Mouse (Mus musculus): ENCODE data around the gene Tac4. TPM values are rescaled to one million over a fixed set of nuclear protein-coding genes. Genes with fewer than 3 reads are reported as not detected.

The Tac4 gene
- not detected in 2 replicates for polyA plus RNA-seq (2014; fragmentation: Nextera tagmentation; extraction: Ambion mirVana)

DNA sequence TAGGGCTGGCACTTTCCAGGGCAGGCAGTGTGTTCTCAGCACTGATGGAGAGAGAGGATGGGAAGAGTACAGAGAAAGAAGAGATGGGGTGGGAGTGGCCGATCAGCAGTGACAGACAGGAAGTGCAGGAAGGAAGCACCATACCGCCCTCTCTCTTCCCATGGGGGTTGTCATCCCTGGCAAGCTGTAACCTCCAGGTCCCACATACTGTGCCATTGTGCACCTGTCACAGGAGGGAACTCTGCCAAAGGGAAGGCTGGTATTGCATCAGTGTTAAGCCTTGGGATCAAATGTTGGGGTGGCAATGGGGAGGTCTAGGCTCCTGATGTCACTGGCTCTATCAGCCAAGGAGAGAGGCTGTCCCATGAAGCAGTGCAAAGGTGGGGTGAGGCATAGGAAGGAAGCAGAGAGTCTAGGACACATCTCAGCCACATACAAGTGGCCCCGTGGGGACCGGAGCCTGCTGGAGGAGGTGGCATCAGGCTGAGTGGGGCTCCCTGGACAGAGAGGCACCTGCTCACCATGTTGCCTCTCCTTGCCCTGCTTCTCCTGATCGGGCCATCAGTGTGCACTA is at the start of gene Tac4:
Gene Tac4, plus strand, starts transcription at position 352 of the 574 bp plus-strand sequence.
- DNase-seq (no peak), ATAC-seq (ENCODE audit: low FRiP score, low TSS enrichment) (no peak)
- Histone ChIP-seq H3K4me1 (ENCODE audit: control insufficient read depth, insufficient read depth, low read length) (peaks cover 22% of the 10 kb centered on the region), H3K27ac (replicated peaks; ENCODE audit: low read depth, low read length) (no peak within 1 kb of the TSS), H3K9me3 (ENCODE audit: control insufficient read depth, low read length) (no peaks in the 10 kb centered on the region), H3K27me3 (ENCODE audit: control insufficient read depth, insufficient read depth, low read length) (peaks cover 6% of the 10 kb centered on the region; the same call in 1 of the 2 replicates), H3K4me2 (ENCODE audit: low read length) (no peak within 1 kb of the TSS), H3K4me3 (replicated peaks; ENCODE audit: low read depth, low read length) (no peak within 1 kb of the TSS), H3K36me3 (ENCODE audit: control insufficient read depth, insufficient read depth, low read length) (no peaks in the 10 kb centered on the region), H3K9ac (replicated peaks; ENCODE audit: low read length) (no peak within 1 kb of the TSS)
- WGBS, result 76% methylated on average over 5 of the region's 5 CpGs

DNA sequence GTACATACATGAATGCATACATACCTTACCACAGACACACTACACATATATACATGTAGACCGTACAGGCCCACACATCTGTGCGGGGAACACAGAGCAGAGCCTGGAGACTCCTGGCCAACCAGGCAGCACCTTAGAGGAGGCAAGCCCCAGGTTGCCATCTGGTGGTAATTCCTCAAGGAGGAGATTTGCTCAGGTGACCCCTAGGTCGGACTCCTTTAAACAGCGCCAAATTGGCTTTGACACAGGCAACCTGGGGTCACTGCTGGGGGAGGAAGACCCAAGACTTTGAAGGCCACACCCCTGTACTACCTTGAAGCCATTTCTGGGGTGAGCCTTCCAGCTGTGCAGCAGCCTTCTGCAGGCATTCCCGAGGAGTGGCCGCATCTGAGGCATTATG is 47.7 kb upstream of the Tac4 start:
- Histone ChIP-seq H3K9ac (replicated peaks; ENCODE audit: low read length) (no peak overlapping the region), H3K9me3 (ENCODE audit: control insufficient read depth, low read length) (no peaks in the 10 kb centered on the region), H3K27ac (replicated peaks; ENCODE audit: low read depth, low read length) (no peak overlapping the region), H3K36me3 (ENCODE audit: control insufficient read depth, insufficient read depth, low read length) (no peaks in the 10 kb centered on the region), H3K27me3 (ENCODE audit: control insufficient read depth, insufficient read depth, low read length) (no peaks in the 10 kb centered on the region; the same call in 1 of the 2 replicates), H3K4me2 (ENCODE audit: low read length) (no peak overlapping the region), H3K4me1 (ENCODE audit: control insufficient read depth, insufficient read depth, low read length) (no peaks in the 10 kb centered on the region; the same call in 1 of the 2 replicates), H3K4me3 (replicated peaks; ENCODE audit: low read depth, low read length) (no peak overlapping the region)
- 32% methylated on average over 6 of the region's 6 CpGs for WGBS
- no peak for ATAC-seq (ENCODE audit: low FRiP score, low TSS enrichment)
- DNase-seq, result no peak

DNA sequence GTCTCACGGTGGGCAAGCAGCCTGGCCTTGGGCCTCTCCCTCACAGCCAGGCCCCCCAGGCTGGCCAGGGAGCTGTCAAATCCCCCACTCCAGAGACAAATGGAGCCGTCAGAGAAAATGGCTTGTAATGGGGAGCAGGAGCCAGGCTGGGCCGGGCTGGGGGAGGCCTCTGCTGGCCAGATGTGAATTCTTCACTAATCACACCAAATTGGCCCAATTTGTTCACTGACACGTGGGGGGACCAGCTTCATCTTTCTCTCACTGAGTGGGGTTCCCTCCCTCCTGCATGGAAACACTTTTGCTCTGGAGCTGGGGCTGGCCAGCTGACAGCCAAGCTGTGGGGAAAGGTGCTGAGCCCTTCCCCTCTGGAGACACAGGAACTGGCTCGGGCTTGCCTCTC is 47.0 kb upstream of the Tac4 start:
- Histone ChIP-seq H3K9me3 (ENCODE audit: control insufficient read depth, low read length) (no peaks in the 10 kb centered on the region), H3K27ac (replicated peaks; ENCODE audit: low read depth, low read length) (no peak overlapping the region), H3K27me3 (ENCODE audit: control insufficient read depth, insufficient read depth, low read length) (no peaks in the 10 kb centered on the region; the same call in 1 of the 2 replicates), H3K4me1 (ENCODE audit: control insufficient read depth, insufficient read depth, low read length) (no peaks in the 10 kb centered on the region; the same call in 1 of the 2 replicates), H3K36me3 (ENCODE audit: control insufficient read depth, insufficient read depth, low read length) (no peaks in the 10 kb centered on the region), H3K9ac (replicated peaks; ENCODE audit: low read length) (no peak overlapping the region), H3K4me2 (ENCODE audit: low read length) (no peak overlapping the region), H3K4me3 (replicated peaks; ENCODE audit: low read depth, low read length) (no peak overlapping the region)
- 15% methylated on average over 5 of the region's 5 CpGs for WGBS
- ATAC-seq (ENCODE audit: low FRiP score, low TSS enrichment), result no peak
- no peak for DNase-seq

DNA sequence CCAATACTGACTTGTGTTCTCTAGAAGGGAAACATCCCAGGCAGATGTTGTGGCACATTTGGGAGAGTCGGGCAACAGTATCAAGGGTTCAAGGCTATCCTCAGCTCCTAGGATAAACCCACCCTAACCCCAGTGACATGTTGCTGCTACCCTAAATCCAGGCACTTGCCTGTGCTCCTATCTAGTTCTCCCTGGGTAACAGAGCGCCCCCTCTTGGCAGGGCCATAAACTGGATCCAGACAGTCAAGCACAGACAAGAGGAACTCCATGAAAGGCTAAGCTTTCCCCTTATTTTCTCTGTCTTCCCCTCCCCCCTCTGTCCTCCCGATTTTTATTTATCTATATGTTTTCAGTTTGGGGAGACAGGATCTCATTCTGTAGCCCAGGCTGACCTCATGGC is 45.1 kb upstream of the Tac4 start:
- Histone ChIP-seq H3K27me3 (ENCODE audit: control insufficient read depth, insufficient read depth, low read length) (no peaks in the 10 kb centered on the region; the same call in 1 of the 2 replicates), H3K4me3 (replicated peaks; ENCODE audit: low read depth, low read length) (no peak overlapping the region), H3K27ac (replicated peaks; ENCODE audit: low read depth, low read length) (no peak overlapping the region), H3K36me3 (ENCODE audit: control insufficient read depth, insufficient read depth, low read length) (no peaks in the 10 kb centered on the region), H3K4me2 (ENCODE audit: low read length) (no peak overlapping the region), H3K4me1 (ENCODE audit: control insufficient read depth, insufficient read depth, low read length) (no peaks in the 10 kb centered on the region), H3K9ac (replicated peaks; ENCODE audit: low read length) (no peak overlapping the region), H3K9me3 (ENCODE audit: control insufficient read depth, low read length) (no peaks in the 10 kb centered on the region)
- ATAC-seq (ENCODE audit: low FRiP score, low TSS enrichment), result no peak
- 62% methylated on average over 3 of the region's 3 CpGs for WGBS
- DNase-seq, result no peak

DNA sequence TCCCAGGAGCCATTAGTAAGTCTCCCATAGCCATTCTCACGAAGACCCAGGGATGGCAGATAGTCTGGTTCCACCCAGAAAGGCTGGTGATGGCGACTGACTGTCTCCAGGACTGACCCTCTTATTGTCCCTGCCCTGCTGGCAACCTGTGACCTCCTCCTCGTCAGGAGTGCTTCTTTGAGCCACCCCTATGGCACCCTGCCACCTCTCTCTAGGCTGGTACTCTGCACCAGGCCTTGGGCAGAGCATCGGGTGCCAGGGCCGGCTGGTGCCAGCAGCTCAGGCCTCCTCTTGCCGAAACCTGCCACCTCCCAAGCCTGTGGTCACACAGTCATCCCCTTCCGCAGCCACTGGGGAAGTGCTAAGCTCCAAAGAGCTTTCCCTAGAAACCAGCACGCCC is 42.2 kb upstream of the Tac4 start:
- H3K4me1 ChIP-seq (ENCODE audit: control insufficient read depth, insufficient read depth, low read length), result peaks cover 7% of the 10 kb centered on the region; the same call in 1 of the 2 replicates
- H3K9ac ChIP-seq (replicated peaks; ENCODE audit: low read length), result no peak overlapping the region
- no peaks in the 10 kb centered on the region for H3K9me3 ChIP-seq (ENCODE audit: control insufficient read depth, low read length)
- 53% methylated on average over 8 of the region's 8 CpGs for WGBS
- DNase-seq (no peak), ATAC-seq (ENCODE audit: low FRiP score, low TSS enrichment) (no peak)
- no peak overlapping the region for H3K4me2 ChIP-seq (ENCODE audit: low read length)
- H3K27me3 ChIP-seq (ENCODE audit: control insufficient read depth, insufficient read depth, low read length), result peaks cover 10% of the 10 kb centered on the region; the same call in 1 of the 2 replicates
- no peak overlapping the region for H3K4me3 ChIP-seq (replicated peaks; ENCODE audit: low read depth, low read length)
- H3K27ac ChIP-seq (replicated peaks; ENCODE audit: low read depth, low read length), result no peak overlapping the region
- H3K36me3 ChIP-seq (ENCODE audit: control insufficient read depth, insufficient read depth, low read length), result no peaks in the 10 kb centered on the region

DNA sequence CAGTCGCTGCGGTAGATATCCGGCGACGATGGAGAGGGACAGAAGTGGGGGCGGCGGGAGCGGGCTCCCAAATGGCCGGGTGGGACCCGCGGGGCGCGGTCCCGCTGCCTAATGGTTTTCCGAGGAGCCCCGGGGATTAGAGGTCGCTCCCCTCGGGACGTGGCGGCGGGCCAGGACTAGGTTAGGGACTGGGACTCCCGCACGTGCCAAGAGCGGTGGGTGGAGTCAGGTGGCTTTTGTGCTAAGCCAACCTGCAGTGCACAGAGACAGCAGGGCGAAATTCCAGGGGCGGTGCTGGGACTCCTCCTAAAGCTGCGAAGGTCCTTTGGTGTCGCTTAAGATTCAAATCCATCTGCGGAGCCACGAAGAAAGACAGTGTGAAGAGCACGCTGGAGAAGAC is 37.9 kb upstream of the Tac4 start:
- WGBS, result under 1% methylated on average over 31 of the region's 31 CpGs
- H3K4me3 ChIP-seq (replicated peaks; ENCODE audit: low read depth, low read length), result peak overlapping the region; percentile 31
- H3K9ac ChIP-seq (replicated peaks; ENCODE audit: low read length), result peak overlapping the region; percentile 48
- H3K4me1 ChIP-seq (ENCODE audit: control insufficient read depth, insufficient read depth, low read length), result peaks cover 7% of the 10 kb centered on the region; the same call in 1 of the 2 replicates
- no peak overlapping the region for H3K27ac ChIP-seq (replicated peaks; ENCODE audit: low read depth, low read length)
- ATAC-seq (ENCODE audit: low FRiP score, low TSS enrichment) (no peak), DNase-seq (peak; percentile 63)
- H3K4me2 ChIP-seq (ENCODE audit: low read length), result peak overlapping the region; percentile 64
- peaks cover 15% of the 10 kb centered on the region; the same call in 1 of the 2 replicates for H3K27me3 ChIP-seq (ENCODE audit: control insufficient read depth, insufficient read depth, low read length)
- H3K9me3 ChIP-seq (ENCODE audit: control insufficient read depth, low read length), result no peaks in the 10 kb centered on the region
- no peaks in the 10 kb centered on the region for H3K36me3 ChIP-seq (ENCODE audit: control insufficient read depth, insufficient read depth, low read length)

DNA sequence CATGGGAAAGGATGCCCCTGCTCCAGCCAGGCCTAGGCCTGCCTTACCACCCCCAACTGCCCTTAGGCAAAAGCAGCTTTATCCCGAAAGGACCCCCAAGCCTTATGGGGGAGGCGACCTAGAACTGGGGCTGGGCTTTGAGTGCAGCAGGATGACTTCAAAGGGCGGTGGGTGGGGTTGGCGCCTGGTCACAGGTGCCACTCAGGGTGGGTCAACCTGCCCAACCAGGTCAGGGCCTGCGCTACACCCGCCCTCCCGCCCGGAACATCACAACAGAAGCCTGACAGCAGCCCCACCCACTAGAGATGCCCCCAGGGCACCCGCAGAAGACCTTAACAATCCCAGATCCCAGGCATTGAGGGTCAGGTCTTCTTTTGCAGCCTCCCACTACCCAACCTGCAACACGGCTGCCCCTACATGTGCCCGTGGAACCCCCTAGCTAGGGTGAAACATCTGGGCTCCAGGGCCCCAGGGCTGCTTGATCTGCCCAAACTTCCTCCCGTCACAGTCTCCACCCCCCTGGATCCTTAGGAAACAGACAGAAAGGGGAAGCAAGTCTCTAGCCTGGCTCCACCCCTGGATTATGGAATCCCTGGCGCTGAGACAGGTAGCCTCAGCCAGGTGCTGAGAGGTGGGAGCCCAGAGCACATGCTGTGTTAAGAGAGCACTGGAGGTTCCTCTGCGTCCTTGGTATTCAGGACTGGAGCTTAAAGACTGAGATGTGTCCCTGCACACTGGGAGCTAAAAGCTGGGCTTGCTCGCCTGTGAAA is 37.0 kb upstream of the Tac4 start:
- no peak overlapping the region for H3K27ac ChIP-seq (replicated peaks; ENCODE audit: low read depth, low read length)
- peaks cover 7% of the 10 kb centered on the region; the same call in 1 of the 2 replicates for H3K4me1 ChIP-seq (ENCODE audit: control insufficient read depth, insufficient read depth, low read length)
- ATAC-seq (ENCODE audit: low FRiP score, low TSS enrichment) (no peak), DNase-seq (no peak)
- H3K4me2 ChIP-seq (ENCODE audit: low read length), result peak overlapping the region; percentile 64
- no peaks in the 10 kb centered on the region for H3K9me3 ChIP-seq (ENCODE audit: control insufficient read depth, low read length)
- no peaks in the 10 kb centered on the region for H3K36me3 ChIP-seq (ENCODE audit: control insufficient read depth, insufficient read depth, low read length)
- peaks cover 15% of the 10 kb centered on the region; the same call in 1 of the 2 replicates for H3K27me3 ChIP-seq (ENCODE audit: control insufficient read depth, insufficient read depth, low read length)
- WGBS, result 18% methylated on average over 15 of the region's 15 CpGs
- peak overlapping the region; percentile 48; the same call in 1 of the 2 replicates for H3K9ac ChIP-seq (replicated peaks; ENCODE audit: low read length)
- peak overlapping the region; percentile 31; the same call in 1 of the 2 replicates for H3K4me3 ChIP-seq (replicated peaks; ENCODE audit: low read depth, low read length)

DNA sequence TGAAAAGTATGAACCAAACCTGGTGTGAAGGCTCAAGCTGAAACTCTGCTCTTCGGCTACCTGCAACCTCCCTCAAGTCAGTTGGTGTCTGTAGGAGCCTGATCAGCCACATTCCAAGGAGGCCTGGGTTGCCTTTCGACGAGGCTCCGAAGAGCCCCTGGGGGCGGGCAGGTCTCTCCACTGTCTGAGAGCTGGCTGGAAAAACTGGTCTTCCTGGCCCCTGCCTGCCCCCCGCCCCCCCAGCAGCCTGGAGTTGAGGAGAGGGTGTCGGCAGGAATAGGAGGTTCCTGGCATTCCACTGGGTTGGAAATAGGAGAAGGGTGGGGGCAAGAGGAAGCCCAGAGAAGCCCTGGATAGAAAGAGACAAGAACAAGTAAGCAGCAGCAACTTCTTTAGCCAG is 35.9 kb upstream of the Tac4 start:
- H3K27ac ChIP-seq (replicated peaks; ENCODE audit: low read depth, low read length), result no peak overlapping the region
- H3K27me3 ChIP-seq (ENCODE audit: control insufficient read depth, insufficient read depth, low read length), result peaks cover 15% of the 10 kb centered on the region; the same call in 1 of the 2 replicates
- H3K4me1 ChIP-seq (ENCODE audit: control insufficient read depth, insufficient read depth, low read length), result peaks cover 7% of the 10 kb centered on the region; the same call in 1 of the 2 replicates
- no peak overlapping the region for H3K4me3 ChIP-seq (replicated peaks; ENCODE audit: low read depth, low read length)
- DNase-seq, result no peak
- H3K4me2 ChIP-seq (ENCODE audit: low read length), result no peak overlapping the region
- H3K9ac ChIP-seq (replicated peaks; ENCODE audit: low read length), result no peak overlapping the region
- 34% methylated on average over 7 of the region's 7 CpGs for WGBS
- no peaks in the 10 kb centered on the region for H3K36me3 ChIP-seq (ENCODE audit: control insufficient read depth, insufficient read depth, low read length)
- H3K9me3 ChIP-seq (ENCODE audit: control insufficient read depth, low read length), result no peaks in the 10 kb centered on the region
- ATAC-seq (ENCODE audit: low FRiP score, low TSS enrichment), result no peak

All from midbrain, embryonic 14.5 days (tissue).